Mouse (Mus musculus) bone marrow macrophage, adult 2 months (primary cell): ENCODE results near the gene Mrpl58.

Experiments used
- CTCF ChIP-seq: IDR thresholded peaks from 2 replicates; pipeline ENCODE4 v1.5.1; 2012; ENCODE audit warnings: low read depth, mild to moderate bottlenecking, low read length, moderate library complexity
- POLR2A ChIP-seq: IDR thresholded peaks from 2 replicates; pipeline ENCODE4 v1.6.1; 2012; ENCODE audit warnings: mild to moderate bottlenecking, low read depth, low read length, borderline replicate concordance

DNA sequence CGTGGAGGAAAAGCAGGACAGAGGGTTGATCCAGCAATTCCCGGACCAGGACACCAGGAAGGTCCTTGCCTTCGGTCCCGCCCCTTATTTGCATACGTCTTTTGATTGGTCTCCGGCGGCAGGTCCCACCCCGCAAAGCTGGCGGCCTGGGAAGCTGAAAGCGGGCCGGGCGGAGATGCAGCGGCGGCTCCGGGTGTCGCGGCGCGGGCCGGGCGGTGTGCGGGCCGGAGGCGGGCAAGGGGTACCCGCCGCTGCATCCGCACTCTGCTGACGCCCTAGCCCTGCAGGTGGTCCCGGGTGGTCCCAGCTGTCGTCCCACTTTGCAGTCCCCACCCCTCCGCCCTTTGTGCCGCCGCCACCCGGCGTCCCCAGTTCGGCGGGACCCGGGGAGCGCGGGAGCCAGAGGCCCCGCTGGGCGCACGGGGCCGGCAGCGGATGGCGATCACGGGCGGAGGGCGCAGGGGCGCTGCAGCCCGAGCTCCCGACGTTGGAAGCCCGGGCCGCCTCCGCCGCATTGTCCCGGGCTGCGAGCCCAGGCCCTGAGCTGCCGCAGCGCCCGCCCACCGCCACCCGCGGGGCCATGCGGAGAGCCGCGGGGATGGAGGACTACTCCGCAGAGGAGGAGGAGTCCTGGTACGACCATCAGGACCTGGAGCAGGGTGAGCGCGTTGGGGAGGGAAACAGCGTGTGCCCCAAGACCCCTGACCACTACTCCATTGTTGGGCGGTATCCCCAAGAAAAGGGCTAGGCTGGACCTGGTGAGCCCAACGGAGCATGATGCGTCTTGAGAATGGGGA, 21.6 kb upstream of the Mrpl58 start, which contains the start of gene Cdr2l:
- TF ChIP-seq CTCF: no peak
- TF ChIP-seq POLR2A: no peak
